Mouse (Mus musculus) mature B cell (primary cell): ENCODE results near the gene Hpd.
"Not testable (repeated sequence)": the region's sequence is repeated elsewhere in the genome, so short reads cannot be mapped to it uniquely, and the experiment has no call there.

Experiments
- in situ Hi-C: fragments of 300-500 bp; cut with MboI; formaldehyde crosslinking; loops from 2 replicates; pipeline ENCODE4 v1.14.3; 2019

The Hpd gene

DNA sequence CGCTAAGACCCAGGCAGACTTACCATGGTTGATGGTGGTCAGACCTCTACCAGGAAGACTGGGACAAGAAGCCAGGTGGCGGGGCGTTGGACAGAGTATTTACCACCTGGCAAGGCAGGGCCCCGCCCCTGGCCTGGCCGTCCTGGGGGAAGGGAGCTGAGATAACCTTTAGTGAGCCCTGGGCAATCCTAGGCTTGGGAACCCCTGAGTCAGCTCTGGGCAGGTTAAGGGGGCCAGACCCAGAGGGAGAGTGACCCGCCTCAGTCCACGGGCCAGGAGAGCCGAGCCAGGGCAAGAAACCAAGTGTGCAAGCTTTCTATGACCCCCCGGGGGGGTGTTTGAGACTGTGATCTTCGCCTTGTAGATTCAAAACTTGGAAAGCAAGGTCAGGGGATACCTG, at the start of gene Hpd:
Gene Hpd (minus strand): TSS at position 77 of the 400 bp plus-strand sequence.
- in situ Hi-C loops: no loop called here

DNA sequence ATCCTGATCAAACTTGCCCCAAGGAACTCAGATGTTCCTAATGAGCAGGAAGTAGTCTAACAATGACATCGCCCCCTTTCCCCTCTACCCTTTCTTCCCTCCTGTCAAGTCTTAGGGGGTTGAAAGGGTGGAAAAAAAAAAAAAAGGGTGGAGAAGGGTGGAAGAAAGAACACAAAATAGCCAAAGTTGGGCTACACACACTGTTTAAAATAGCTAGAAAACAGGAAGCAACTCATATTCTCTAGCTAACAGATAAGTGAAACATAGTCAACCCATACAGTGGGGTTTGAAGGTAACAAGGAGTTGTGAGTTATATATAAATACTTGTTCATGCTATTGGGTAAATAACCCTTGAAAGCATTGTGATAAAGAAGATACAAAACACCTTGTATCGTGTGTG, 49.7 kb upstream of the Hpd start:
- in situ Hi-C loops: no loop called here

DNA sequence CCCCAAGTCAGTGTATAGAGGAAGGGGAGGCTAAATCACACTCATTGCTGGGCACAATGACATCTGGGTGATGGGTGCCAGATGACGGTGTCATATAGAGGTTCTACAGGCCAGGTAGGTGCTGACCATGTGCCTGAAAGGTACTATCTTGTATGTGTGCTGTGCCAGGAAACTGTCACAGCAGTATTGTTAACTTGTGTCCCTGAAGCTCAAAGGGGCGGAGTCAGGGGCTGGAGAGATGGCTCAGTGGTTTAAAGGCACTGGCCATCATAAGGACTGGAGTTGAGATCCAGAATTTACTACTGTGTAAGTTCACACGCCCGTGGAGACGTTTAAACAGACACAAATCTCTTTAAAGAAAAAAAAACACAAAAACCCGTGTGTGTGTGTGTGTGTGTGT, 46.8 kb upstream of the Hpd start:
- in situ Hi-C loops: no loop called here

- in situ Hi-C loops: no loop called here
These were observed 46.0 kb upstream of the Hpd start for GRCm38 (mm10) chr5:123228524-123228922.

GRCm38 (mm10) chr5:123227762-123228523, 45.4 kb upstream of the Hpd start:
- in situ Hi-C loops: no loop called here

GRCm38 (mm10) chr5:123226851-123227250, 44.3 kb upstream of the Hpd start:
- in situ Hi-C loops: no loop called here

GRCm38 (mm10) chr5:123223861-123224260, 41.3 kb upstream of the Hpd start:
- in situ Hi-C loops: not testable (repeated sequence)

GRCm38 (mm10) chr5:123223051-123223410, 40.5 kb upstream of the Hpd start:
- in situ Hi-C loops: no loop called here

DNA sequence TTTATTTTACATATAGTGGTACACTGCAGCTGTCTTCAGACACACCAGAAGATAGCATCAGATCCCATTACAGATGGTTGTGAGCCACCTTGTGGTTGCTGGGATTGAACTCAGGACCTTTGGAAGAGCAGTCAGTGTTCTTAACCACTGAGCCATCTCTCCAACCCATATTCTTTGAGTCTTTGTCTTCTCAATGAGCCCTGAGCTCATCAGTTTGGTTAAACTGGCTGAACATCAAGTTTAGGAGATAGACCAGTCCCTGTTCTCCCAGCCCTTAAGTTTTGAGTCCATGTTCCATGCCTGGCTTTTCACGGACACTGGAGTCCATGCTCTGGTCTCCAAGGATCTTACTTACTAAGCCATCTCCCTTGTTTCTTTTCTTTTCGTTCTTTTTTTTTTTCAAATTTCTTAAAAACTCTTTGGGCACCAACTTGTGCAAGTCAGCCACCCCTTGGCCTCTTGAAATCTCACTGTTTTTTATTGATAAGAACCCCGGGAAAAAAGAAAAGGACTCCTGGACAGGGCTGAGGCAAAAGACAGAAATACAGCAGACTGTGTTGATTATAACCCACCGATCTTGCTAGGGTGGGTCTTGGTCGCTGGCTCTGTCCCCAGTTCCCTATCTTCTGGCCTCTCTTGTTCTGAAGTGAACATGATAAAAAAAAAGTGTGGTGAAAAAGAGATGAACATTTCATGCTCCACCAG, 40.0 kb upstream of the Hpd start:
- in situ Hi-C loops: not testable (repeated sequence)

DNA sequence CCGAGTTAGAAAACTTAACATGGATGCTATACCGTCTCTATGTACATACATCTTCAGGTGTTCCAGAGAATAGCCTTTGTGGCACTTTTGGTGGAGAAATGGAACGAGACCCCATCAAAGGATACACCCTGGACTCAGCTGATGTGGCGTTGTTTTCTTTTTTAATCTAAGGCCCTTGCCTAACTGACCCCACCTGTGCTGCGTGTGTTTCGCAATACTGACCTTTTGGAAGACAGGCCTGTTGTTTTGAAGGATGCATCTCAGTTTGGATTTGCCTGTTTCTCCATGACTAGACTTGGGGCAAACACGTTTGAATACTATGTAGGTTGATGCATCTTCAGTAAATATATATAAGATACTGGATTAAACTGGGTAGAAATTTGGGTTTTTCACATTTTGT, 21.1 kb upstream of the Hpd start:
- in situ Hi-C loops: not testable (repeated sequence)

DNA sequence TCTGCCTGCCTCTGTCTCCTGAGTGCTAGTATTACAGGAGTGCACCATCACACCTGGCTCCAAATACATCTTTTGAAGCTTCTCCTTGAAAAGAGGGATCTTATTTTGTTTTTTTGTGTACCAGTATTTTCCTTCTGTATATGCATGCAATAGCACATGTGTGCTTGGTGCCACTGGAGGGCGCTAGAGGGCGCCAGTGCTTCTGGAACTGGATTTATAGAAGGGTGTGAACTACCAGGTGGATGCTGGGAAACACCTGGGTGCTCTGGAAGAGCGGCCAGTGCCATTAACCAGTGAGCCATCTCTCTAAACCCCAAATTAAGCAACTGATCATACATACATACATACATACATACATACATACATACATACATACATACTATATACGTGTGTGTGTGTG, 20.2 kb upstream of the Hpd start:
- in situ Hi-C loops: not testable (repeated sequence)

DNA sequence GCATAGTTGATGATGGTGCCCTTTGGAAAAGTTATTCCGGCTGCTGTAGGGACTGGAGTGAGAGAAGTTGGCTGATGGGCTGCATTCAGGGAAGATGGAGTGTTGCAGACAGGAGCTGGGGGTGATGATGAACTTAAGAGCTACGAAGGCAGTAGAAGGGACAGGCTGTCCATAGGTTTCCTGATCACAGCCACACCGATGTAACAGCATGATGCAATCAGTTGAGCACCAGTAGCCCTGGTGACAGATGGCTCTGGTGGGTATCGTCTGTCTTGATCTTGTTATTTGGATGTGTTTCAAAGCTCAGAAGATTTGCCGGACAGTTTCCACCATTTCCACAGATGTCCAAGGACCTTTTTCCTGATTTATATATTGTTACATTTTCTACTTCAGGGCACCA, 19.5 kb upstream of the Hpd start:
- in situ Hi-C loops: no loop called here

GRCm38 (mm10) chr5:123201523-123201892, 19.0 kb upstream of the Hpd start:
- in situ Hi-C loops: no loop called here

- in situ Hi-C loops: not testable (repeated sequence)
These were observed 18.4 kb upstream of the Hpd start for GRCm38 (mm10) chr5:123200816-123201522.

DNA sequence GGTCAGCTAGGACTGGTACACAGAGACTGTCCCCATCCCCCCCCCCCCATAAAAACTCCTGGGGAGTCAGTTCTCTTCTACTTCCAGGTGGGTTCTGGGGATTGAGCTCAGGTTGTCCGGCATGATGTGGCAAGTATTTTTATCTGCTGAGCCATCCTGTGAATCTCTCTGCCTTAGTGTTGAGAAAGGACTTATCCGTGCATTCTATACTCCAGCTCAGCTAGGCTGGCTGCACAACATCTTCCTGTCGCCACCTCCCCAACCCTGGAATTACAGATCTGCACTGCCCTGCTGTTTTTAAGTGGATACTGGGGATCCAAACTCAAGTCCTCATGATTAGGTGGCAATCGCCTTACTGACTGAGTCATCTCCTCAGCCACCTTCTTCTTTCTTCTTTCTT, 16.0 kb upstream of the Hpd start:
- in situ Hi-C loops: no loop called here

DNA sequence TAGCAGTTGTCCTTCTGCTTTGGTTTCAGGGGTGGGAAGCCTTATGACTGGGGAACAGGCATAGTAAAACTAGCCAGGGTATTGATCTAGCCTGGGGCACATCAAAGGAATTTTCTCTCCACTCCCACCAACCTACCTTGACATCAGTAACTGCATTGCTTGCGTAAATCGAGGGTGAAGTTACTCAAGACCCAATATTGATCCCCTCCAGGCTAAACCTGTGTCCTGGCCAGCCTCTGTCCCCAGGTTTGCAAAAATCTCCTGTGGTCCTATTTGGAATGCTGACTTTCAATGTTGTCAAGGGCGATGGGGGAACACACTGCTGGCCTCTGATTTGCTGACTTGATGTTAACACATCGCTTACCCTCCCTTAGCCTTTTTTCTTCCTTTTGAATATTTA, 14.2 kb upstream of the Hpd start:
- in situ Hi-C loops: no loop called here

DNA sequence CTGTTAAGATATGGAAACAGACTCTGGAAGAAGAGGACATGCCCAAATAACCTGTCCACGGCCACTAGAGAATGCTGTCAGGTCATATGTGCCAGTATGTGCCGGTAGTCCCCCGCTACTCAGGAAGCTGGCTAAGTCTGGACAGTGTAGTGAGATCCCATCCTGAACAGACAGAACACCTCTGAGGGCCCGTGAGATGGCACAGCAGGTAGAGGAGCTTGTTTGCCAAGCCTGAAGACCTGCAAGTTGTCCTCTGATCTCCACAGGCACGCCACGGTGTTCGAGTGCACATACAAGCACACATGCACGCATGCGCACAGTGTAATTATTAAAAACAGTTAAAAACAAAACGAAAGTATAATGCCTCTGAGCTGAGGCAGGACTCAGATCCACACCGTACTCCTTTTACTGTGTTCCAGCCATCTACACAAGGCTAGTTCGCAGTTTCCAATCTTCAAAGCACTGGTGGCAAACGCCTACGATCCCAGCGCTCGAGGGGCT, 13.0 kb upstream of the Hpd start:
- in situ Hi-C loops: no loop called here

DNA sequence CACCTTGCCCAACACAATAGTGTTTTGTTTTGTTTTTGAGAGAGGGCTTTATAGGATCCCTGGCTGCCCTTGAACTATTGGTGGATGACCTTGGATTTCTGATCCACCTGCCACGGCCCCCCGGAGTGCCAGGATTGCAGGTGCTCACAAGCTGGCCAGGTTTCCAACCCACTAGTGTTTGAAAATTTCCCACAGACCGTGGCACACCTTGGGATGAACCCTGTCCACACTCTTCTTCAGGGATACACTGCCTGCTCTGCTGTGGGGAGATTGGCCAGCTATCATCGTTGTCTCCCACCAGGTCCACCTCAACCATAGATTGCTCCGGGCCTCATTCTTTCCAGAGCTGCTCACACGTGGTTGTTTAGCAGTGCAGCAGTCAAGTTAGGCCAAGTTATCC, 12.3 kb upstream of the Hpd start:
- in situ Hi-C loops: no loop called here

DNA sequence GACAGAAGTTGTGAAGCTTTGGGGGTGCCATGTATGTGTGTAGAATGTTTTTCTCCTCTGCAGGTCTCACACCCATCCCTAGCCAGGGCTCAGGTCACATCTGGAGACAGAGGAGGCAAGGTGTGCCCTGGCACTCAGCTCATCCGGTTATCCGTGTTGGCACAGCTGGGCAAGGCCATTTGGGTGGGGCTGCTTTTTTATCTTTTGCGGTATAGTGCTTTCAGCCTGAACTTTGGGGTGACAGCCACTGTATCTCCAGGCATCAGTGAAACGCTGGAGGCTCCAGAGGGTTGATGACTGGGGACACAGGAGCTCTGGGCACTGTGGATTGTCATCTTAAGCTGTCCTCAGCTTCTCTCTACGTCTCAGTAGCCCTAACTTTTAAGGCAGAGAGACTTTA, 10.9 kb upstream of the Hpd start:
- in situ Hi-C loops: no loop called here

DNA sequence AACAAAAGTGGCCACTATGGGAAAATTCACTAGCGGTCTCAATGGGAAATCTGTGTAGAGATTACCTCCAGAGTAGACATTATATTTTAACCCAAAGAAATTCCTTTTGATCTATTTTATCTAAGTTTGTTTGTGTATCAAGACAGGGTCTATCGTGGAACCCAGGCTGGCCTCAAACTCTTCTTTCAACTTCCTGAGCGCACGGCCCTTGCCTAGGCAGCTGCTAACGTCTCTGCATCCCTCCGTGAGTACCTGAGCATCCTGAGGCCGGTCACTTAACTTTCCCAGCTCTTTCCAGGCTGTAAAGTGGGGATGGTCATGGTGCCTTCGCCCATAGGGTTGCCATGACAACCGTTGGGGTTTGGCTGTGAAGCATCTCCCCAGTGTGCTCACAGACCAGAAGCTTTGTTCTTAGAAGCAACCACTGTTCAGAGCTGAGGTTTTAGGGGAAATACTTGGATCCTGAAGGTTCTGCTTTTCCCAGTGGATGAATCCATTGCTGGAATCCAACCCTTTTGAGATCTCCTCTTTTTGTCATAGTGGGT, 10.2 kb upstream of the Hpd start:
- in situ Hi-C loops: no loop called here

DNA sequence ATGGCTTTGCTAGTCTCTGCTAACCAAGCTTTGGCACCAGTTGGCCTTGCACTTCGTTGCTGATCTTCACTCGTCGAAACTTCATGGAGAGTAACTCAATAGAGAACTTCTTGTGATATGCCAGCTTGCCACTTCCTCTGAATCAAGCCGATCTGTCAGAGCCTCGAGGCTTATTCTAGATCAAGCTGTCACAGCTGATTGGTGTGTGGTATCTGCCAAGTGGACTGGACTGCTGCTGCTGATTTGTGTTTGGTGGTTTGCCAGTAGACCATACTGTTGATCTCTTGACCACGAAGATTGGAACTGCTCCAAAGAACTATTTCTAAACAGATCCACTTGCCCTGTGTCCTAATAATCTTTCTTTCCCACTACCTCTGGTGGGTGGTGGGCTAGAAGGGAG, 8.9 kb upstream of the Hpd start:
- in situ Hi-C loops: no loop called here

DNA sequence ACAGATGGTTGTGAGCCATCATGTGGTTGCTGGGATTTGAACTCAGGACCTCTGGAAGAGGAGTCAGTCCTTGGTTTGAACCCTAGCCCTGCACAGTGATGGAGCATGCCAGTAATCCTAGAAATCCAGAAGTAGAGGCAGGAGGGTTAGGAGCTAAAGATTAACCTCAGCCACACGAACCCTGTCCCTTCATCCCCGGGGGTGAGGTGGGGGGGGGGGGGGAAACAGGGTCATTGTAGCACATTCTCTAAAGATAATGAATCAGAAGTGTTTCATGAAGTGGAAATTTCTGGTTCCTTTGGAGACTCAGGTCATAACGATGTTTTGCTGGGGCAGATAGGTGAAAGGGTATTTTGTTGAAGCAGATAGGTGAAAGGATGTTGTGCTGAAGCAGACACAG, 8.4 kb upstream of the Hpd start:
- in situ Hi-C loops: no loop called here

DNA sequence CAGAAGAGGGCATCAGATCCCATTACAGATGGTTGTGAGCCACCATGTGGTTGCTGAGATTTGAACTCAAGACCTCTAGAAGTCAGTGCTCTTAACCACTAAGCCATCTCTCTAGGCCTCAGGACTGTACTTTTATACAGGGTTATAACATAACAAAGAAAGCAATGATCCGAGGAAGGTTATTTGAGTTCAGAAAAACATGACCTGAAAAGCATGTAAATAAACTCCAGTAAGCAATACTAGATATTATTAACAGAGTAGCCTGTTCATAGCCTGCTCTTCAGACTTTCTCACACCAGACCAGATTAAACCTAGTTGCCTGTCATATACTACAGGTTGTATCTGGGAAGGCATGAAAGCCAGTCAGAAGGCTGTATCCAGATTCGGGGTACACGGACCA, 4.8 kb upstream of the Hpd start:
- in situ Hi-C loops: no loop called here
